Mouse (Mus musculus): ENCODE results near the gene Ylpm1. TPM values are rescaled to one million over a fixed set of nuclear protein-coding genes. Genes with fewer than 3 reads are reported as not detected.

The Ylpm1 gene
- polyA plus RNA-seq, 2 experiments: 40.9 to 50.9 TPM

DNA sequence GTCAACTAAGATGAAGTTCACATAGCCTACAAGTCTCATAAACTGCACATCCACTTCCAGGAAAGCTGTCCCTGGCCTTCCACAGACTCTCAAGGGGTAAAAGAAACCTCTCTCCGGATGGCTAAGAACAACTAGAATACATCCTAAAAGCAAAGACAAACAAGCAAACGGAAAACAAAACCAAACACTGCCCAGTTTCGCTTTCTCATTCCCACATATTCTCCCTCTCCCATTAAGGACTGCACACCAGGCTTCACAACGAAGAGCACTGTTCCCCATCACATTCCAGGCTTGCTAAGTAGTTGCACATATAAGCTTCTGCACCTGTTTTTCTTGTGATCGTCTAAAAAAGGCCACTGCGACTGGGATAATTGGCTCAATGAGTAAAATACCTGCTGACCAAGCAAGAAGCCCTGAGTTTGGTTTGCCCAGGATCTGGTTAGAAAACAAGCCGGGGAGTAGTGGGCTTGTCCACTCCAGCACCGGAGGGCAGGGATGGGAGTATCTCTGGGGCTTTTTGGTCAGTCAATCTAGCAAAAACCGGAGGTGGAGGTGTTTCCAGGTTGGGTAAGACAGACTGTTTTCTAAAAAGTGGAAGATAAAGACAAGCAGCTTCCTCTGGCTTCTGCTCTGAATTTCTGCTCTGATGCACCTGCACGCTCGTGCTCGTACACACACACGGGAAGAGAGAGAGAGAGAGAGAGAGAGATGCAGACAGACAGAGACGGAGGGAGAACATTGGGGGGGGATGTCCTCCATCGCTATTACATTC, 26.3 kb upstream of the Ylpm1 start:
- 23% methylated on average over 15 of the region's 15 CpGs for WGBS
- Histone ChIP-seq H3K27me3 (ENCODE audit: control insufficient read depth, insufficient read depth, low read length) (no peaks in the 10 kb centered on the region), H3K9ac (ENCODE audit: low read depth, low read length, severe bottlenecking) (peak overlapping the region; percentile 84), H3K27ac (replicated peaks; ENCODE audit: low read depth, low read length) (no peak overlapping the region), H3K4me2 (replicated peaks; ENCODE audit: low read depth, low read length, severe bottlenecking) (peak overlapping the region; percentile 81), H3K36me3 (ENCODE audit: control insufficient read depth, insufficient read depth, low read length) (peaks cover 21% of the 10 kb centered on the region), H3K9me3 (ENCODE audit: control insufficient read depth, low read length) (no peaks in the 10 kb centered on the region), H3K4me3 (replicated peaks; ENCODE audit: low read length) (peak overlapping the region; percentile 88), H3K4me1 (ENCODE audit: control insufficient read depth, insufficient read depth, low read length) (peaks cover 7% of the 10 kb centered on the region; the same call in 1 of the 2 replicates)
- TF ChIP-seq POLR2A (IDR thresholded peaks at IDR 0.05; ENCODE audit: borderline replicate concordance, extremely low read depth, insufficient read depth, insufficient read length): no peak
- DNase-seq (ENCODE audit: low spot score) (no peak), ATAC-seq (ENCODE audit: low FRiP score, low read depth) (no peak)

GRCm38 (mm10) chr12:84970428-84971096, 25.6 kb upstream of the Ylpm1 start, which contains the start of the genes Fcf1 and Arel1:
Gene Fcf1, plus strand, starts transcription at chr12:84970897.
Gene Arel1, minus strand, starts transcription at chr12:84970900.
- peak within 1 kb of the TSS; percentile 84 for H3K9ac ChIP-seq (ENCODE audit: low read depth, low read length, severe bottlenecking)
- DNase-seq (ENCODE audit: low spot score) (peak; percentile 92), ATAC-seq (ENCODE audit: low FRiP score, low read depth) (peak; percentile 74)
- no peaks in the 10 kb centered on the region for H3K9me3 ChIP-seq (ENCODE audit: control insufficient read depth, low read length)
- H3K36me3 ChIP-seq (ENCODE audit: control insufficient read depth, insufficient read depth, low read length): peaks cover 28% of the 10 kb centered on the region
- peaks cover 7% of the 10 kb centered on the region; the same call in 1 of the 2 replicates for H3K4me1 ChIP-seq (ENCODE audit: control insufficient read depth, insufficient read depth, low read length)
- peak; percentile 28; the same call in 1 of the 2 replicates for TF ChIP-seq POLR2A (IDR thresholded peaks at IDR 0.05; ENCODE audit: borderline replicate concordance, extremely low read depth, insufficient read depth, insufficient read length)
- peak within 1 kb of the TSS; percentile 88 for H3K4me3 ChIP-seq (replicated peaks; ENCODE audit: low read length)
- H3K4me2 ChIP-seq (replicated peaks; ENCODE audit: low read depth, low read length, severe bottlenecking): peak within 1 kb of the TSS; percentile 81
- WGBS: 1% methylated on average over 42 of the region's 42 CpGs
- no peak within 1 kb of the TSS for H3K27ac ChIP-seq (replicated peaks; ENCODE audit: low read depth, low read length)
- no peaks in the 10 kb centered on the region for H3K27me3 ChIP-seq (ENCODE audit: control insufficient read depth, insufficient read depth, low read length)

- no peak overlapping the region for H3K27ac ChIP-seq (replicated peaks; ENCODE audit: low read depth, low read length)
- H3K27me3 ChIP-seq (ENCODE audit: control insufficient read depth, insufficient read depth, low read length): no peaks in the 10 kb centered on the region
- ATAC-seq (ENCODE audit: low FRiP score, low read depth) (no peak), DNase-seq (ENCODE audit: low spot score) (no peak)
- peaks cover 77% of the 10 kb centered on the region for H3K36me3 ChIP-seq (ENCODE audit: control insufficient read depth, insufficient read depth, low read length)
- no peak for TF ChIP-seq POLR2A (IDR thresholded peaks at IDR 0.05; ENCODE audit: borderline replicate concordance, extremely low read depth, insufficient read depth, insufficient read length)
- H3K4me1 ChIP-seq (ENCODE audit: control insufficient read depth, insufficient read depth, low read length): no peaks in the 10 kb centered on the region
- no peaks in the 10 kb centered on the region for H3K9me3 ChIP-seq (ENCODE audit: control insufficient read depth, low read length)
- H3K9ac ChIP-seq (ENCODE audit: low read depth, low read length, severe bottlenecking): no peak overlapping the region
- H3K4me2 ChIP-seq (replicated peaks; ENCODE audit: low read depth, low read length, severe bottlenecking): no peak overlapping the region
- WGBS: 91% methylated on average over 2 of the region's 2 CpGs
- H3K4me3 ChIP-seq (replicated peaks; ENCODE audit: low read length): no peak overlapping the region
Observed at GRCm38 (mm10) chr12:84979264-84979862, 16.8 kb upstream of the Ylpm1 start.

- H3K4me3 ChIP-seq (replicated peaks; ENCODE audit: low read length): no peak overlapping the region
- DNase-seq (ENCODE audit: low spot score) (no peak), ATAC-seq (ENCODE audit: low FRiP score, low read depth) (no peak)
- WGBS: 54% methylated on average over 4 of the region's 4 CpGs
- no peaks in the 10 kb centered on the region for H3K9me3 ChIP-seq (ENCODE audit: control insufficient read depth, low read length)
- H3K27me3 ChIP-seq (ENCODE audit: control insufficient read depth, insufficient read depth, low read length): no peaks in the 10 kb centered on the region
- H3K27ac ChIP-seq (replicated peaks; ENCODE audit: low read depth, low read length): no peak overlapping the region
- H3K36me3 ChIP-seq (ENCODE audit: control insufficient read depth, insufficient read depth, low read length): no peaks in the 10 kb centered on the region; the same call in 1 of the 2 replicates
- no peak for TF ChIP-seq POLR2A (IDR thresholded peaks at IDR 0.05; ENCODE audit: borderline replicate concordance, extremely low read depth, insufficient read depth, insufficient read length)
- no peaks in the 10 kb centered on the region for H3K4me1 ChIP-seq (ENCODE audit: control insufficient read depth, insufficient read depth, low read length)
- no peak overlapping the region for H3K4me2 ChIP-seq (replicated peaks; ENCODE audit: low read depth, low read length, severe bottlenecking)
- H3K9ac ChIP-seq (ENCODE audit: low read depth, low read length, severe bottlenecking): no peak overlapping the region
Observed at GRCm38 (mm10) chr12:84989456-84989855, 6.7 kb upstream of the Ylpm1 start.

DNA sequence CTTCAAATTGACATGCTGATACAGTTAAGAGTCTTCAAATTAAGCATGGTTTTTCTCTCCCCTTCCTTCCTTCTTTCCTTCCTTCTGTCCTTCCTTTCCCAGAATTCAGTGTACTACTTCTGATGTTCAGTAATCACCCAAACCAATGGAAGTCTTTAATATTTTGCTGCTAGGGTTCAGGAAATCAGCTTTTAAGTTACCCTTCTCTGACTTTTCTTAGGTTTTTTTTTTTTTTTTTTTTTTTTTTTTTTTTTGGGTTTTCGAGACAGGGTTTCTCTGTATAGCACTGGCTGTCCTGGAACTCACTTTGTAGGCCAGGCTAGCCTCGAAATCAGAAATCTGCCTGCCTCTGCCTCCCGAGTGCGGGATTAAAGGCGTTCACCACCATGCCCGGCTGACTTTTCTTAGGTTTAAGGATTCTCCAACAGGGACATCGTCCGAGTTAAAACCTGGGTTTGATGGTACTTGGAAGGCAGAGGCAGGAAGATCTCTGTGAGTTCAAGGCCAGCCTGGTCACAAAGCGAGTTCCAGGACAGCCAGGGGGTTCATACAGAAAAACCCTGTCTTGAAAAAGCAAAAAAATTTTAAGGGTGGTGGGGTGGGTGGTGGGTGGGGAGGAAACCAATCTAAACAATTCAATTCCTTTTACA, 884 bp upstream of the Ylpm1 start:
- Histone ChIP-seq H3K4me1 (ENCODE audit: control insufficient read depth, insufficient read depth, low read length) (peaks cover 13% of the 10 kb centered on the region), H3K4me2 (replicated peaks; ENCODE audit: low read depth, low read length, severe bottlenecking) (peak overlapping the region; percentile 92; the same call in 1 of the 2 replicates), H3K4me3 (replicated peaks; ENCODE audit: low read length) (peak overlapping the region; percentile 96; the same call in 1 of the 2 replicates), H3K9ac (ENCODE audit: low read depth, low read length, severe bottlenecking) (peak overlapping the region; percentile 34; the same call in 1 of the 2 replicates), H3K27ac (replicated peaks; ENCODE audit: low read depth, low read length) (no peak overlapping the region), H3K9me3 (ENCODE audit: control insufficient read depth, low read length) (no peaks in the 10 kb centered on the region), H3K27me3 (ENCODE audit: control insufficient read depth, insufficient read depth, low read length) (no peaks in the 10 kb centered on the region), H3K36me3 (ENCODE audit: control insufficient read depth, insufficient read depth, low read length) (no peaks in the 10 kb centered on the region)
- DNase-seq (ENCODE audit: low spot score) (no peak), ATAC-seq (ENCODE audit: low FRiP score, low read depth) (no peak)
- TF ChIP-seq POLR2A (IDR thresholded peaks at IDR 0.05; ENCODE audit: borderline replicate concordance, extremely low read depth, insufficient read depth, insufficient read length): no peak
- 94% methylated on average over 8 of the region's 9 CpGs for WGBS

All from limb, embryonic 14.5 days (tissue).